Mouse (Mus musculus): ENCODE results near the gene Boll.
"Not testable (repeated sequence)": the region's sequence is repeated elsewhere in the genome, so short reads cannot be mapped to it uniquely, and the experiment has no call there.

Gene Boll

GRCm38 (mm10) chr1:55363044-55363565, at the start of gene Boll:
Boll (minus strand) TSS chr1:55363469.
- no peak for DNase-seq (ENCODE audit: extremely low spot score, low read depth, low spot score)

DNA sequence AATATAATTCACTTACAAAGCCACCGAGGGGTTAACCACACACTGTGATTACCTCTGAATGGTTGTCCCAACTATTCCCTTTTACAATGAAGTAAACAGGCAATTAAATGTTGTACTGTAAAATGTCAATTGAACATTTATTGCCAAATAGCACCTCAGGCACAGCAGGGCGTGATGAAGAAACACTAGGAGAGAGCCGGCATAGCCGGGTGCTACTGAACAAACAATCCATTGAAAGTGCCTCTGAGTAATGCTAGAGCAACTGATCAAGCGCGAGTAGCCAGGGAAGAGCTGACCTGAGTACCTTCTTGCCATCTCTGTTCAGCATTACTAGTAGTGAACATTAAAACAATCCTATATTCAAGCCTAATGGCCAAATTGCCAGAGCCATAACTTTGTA, 49.3 kb upstream of the Boll start:
- DNase-seq (ENCODE audit: extremely low spot score, low read depth, low spot score): no peak

GRCm38 (mm10) chr1:55411079-55411478, 47.8 kb upstream of the Boll start:
- DNase-seq (ENCODE audit: extremely low spot score, low read depth, low spot score): no peak

DNA sequence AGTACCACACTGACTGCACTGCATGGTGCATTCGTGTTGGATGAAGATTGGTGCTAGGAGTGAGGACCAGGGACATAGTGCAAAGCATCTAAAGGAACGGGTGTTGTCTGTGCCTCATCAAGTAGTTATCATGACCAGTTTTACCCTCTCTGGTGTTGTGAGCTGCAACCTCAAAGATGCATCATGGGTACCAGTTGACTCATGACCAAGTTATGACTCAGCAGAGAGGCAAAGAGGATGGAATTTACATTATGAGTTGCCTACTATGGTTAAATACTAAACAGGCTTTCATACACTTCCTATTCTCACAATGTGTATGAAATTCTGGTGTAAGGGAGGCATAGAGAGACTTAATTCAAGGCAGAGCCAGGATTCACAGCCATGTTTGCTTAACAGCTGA, 47.4 kb upstream of the Boll start:
- DNase-seq (ENCODE audit: extremely low spot score, low read depth, low spot score): no peak

DNA sequence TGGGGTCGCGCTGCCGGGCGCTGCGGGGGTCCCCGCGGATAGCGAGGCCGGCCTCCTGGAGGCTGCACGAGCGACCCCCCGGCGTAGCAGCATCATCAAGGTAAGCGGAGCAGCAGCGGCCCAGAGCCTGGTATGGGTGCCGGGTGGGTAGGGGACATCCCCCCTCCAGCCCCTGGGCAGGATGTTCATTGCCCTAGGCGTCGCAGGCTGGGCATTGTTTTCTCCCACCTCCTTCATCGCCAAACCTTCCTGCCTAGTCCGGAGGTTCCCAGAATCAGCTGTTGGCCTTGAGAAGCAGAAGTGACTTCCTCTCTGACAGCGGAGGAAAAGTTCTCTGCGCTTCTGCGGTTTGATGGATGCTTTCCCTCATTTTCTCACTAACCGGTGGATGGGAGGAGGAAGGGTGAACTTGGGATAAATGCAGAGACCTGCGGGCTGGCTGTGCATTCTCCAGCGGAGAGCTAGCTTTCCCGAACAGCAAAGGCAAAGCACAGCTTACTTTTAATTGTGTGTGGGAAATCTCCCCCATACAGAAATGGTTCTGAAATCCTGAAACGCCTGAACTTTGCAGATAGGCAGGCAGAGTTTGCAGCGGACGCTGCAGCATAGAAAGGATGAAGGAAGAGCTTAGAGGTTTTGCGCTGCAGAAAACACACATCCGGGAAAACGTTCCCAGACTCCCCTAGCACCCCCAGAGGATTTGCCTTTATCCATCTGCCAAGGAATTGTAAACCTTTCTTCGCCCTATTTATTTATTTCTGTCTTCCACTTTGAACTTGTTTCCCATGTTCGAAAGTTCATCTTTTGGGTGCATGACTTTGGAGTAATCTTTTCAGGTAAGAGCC, 43.5 kb upstream of the Boll start:
- DNase-seq (ENCODE audit: extremely low spot score, low read depth, low spot score): no peak

GRCm38 (mm10) chr1:55406023-55406413, 42.7 kb upstream of the Boll start:
- DNase-seq (ENCODE audit: extremely low spot score, low read depth, low spot score): no peak

DNA sequence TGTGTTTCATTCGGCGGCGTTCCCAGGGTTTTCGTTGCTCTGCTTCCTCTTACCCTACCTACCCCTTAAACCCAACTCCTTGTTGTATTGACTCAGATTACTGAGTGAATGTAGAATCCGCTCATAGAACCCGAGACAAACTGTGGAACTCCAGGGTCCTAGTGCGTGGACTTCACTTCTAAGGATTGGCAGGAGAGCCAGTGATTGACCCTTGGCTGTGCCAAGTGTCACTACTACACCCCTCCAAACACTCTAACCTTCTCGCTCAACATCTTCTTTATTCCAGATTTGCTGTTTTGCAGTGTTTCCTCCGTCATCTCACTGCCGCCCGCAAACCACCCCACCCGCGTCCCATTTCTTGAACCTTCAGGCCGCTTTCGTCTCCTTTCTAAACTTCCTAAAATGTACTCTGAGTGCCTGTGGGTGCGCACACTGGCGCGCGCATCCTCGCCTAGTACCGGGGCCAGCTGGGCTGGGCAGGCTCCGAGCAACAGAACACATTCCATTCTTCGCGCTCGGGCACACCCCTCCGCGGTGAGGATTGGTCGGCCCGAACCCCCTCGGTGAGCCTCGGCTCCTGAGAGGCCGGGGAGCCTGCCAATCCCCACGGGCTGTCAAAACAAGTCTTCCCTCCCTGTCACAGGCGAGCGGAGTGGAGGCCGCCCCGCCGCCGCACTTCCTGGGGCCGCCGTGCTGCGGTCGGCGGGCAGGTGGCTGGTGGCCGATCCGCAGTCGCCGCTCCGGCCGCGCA, 42.2 kb upstream of the Boll start, which contains the start of gene Plcl1:
TSS of gene Plcl1 (plus strand) at position 650 of the 751 bp plus-strand sequence.
- DNase-seq (ENCODE audit: extremely low spot score, low read depth, low spot score): no peak

DNA sequence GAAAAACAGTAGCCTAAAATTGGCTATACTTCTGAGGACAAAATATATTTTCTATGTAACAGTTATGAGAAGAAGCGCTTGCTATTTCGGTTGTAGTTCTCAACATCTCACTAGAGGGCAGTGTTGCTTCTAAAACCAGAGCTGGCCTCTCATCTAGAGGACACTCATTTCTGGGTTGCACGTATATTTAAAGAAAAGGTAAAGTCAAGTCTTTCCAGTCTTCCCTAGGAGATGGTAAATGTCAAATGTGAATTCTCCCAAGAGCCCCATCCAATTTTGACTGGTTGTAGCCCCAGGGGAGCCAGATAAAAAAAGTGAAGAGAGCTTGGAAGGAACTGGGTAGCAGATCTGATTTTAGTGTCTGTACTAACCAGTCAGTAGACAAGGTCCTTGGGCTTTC, 41.2 kb upstream of the Boll start:
- peak; percentile 74 for DNase-seq (ENCODE audit: extremely low spot score, low read depth, low spot score)

DNA sequence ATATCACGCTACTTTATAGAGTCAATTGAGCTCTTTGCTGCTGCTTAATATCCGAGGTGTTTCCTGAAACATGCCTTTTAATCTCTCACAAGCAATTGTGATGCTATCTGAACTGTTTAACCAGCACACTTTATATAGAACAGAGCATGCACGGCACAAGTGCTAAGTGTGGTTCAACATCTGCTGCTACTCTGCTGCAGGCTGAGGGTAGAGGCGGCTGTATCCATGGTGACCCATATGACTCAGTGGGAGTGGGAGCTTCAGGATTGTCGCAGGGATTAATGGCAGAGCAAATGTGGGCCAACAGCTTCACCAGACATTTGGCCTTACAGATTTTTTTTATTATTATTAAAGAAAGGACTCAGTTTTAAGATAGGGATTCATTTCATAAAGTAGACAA, 36.6 kb upstream of the Boll start:
- no peak for DNase-seq (ENCODE audit: extremely low spot score, low read depth, low spot score)

DNA sequence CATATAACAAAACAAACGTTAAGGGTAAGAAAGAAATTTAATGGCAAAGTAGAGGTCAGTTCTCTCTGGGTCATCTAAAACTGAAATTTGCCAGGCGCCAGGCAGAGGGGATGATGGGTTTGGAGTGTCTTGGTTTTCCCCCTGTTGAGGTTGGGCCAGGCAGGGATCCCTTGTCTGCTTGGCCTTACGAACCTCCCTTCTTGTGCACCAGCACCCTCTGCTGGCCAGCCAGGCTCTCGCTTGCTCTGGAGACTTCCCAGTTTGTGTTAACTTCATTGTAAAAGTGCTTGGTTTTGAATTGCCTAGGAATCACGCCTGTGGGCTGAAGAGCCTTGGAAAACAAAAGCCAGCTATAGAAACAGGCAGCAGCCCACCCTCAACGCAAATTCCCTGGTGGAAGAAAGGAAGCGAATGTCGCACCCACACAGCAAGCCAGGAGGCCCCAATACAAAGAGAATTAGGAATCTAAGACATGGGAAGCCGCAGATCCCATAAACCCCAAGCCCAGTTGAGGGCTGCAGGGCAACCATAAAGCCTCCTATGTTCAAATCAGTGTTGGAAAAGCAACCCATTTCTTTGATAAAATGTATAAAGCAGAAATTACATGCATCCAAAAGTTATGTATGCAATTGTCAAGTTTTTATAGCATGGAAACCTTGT, 20.0 kb upstream of the Boll start:
- no peak for DNase-seq (ENCODE audit: extremely low spot score, low read depth, low spot score)

DNA sequence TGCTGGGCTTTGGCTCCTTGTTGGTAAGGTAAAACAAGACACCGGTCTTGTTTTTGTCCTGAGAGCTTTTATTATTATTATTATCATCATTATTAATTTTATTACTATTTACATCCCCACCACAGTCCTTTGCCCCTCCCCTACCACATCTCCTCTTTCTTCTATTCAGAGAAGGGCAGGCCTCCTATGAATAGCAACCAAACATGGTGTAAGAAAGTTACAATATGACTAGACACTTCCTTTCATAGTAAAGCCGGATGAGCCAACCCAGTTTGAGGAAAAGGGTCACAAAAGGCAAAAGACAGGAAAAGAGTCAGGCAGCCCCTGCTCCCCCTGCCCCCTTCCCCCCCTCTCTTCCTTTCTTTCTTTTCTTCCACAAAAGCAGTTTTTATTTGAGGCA, 17.3 kb upstream of the Boll start:
- DNase-seq (ENCODE audit: extremely low spot score, low read depth, low spot score): no peak

- DNase-seq (ENCODE audit: extremely low spot score, low read depth, low spot score): no peak
Measured at GRCm38 (mm10) chr1:55372626-55373025, 9.4 kb upstream of the Boll start.

GRCm38 (mm10) chr1:55363586-55363985, 317 bp upstream of the Boll start:
- no peak for DNase-seq (ENCODE audit: extremely low spot score, low read depth, low spot score)

GRCm38 (mm10) chr1:55362634-55363033, 635 bp downstream of the Boll start:
- DNase-seq (ENCODE audit: extremely low spot score, low read depth, low spot score): no peak

DNA sequence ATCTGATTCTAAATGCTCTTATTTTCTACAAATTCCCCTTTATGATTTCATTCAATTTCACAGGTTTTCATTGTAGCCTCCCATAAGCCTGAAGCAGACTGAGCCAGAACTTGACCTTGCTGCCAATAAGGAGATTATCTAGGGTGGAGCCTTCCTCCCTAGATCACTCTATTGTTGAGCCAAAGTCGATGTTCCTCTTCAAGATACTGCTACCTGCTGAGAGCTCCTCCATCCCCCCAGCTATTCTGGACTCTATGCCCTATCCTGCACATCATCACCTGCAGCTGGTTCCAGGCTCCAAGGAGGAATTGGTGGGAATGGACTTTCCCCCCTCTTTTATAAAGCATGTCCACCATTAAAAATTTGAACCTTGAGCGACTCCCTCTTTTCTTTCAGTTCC, 11.4 kb downstream of the Boll start:
- not testable (repeated sequence) for DNase-seq (ENCODE audit: extremely low spot score, low read depth, low spot score)

DNA sequence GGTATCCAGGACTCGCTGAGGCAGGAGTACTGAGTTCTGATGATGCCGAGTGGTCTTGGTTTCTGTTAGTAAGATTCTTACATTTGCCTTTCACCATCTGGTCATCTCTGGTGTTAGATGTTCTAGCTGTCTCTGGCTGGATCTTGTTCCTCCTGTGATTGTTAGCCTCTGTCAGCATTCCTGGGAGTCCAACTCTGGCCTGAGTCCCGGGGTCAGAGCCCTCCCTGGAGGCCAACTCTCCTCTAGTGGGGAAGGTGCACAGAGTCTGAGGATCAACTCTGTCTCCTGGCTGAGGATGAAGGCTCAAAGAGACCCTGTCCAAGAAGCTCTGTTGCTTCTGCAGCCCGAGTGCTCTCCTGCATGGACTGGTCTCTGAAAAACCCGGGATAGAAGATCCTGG, 37.8 kb downstream of the Boll start:
- not testable (repeated sequence) for DNase-seq (ENCODE audit: extremely low spot score, low read depth, low spot score)

DNA sequence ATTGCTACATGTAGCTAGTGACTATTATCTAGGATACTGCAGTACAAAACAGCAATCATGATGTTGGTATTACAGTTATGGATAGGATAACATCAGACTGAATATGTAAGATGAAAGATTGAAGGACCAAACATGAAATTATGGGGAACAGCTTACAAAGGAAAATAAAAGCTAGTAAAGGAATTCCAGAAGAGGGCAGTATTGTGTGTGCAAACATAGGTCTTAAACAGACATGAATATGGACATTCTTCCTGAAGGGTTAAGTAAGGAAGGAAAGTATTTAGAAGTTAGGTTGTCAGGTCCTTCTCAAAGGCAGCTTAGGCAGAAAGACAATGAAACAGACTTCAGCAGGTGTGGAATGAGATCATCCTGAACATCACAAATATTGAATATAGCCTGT, 62.2 kb downstream of the Boll start:
- DNase-seq (ENCODE audit: extremely low spot score, low read depth, low spot score): no peak

- no peak for DNase-seq (ENCODE audit: extremely low spot score, low read depth, low spot score)
Measured at GRCm38 (mm10) chr1:55279081-55279480, 84.2 kb downstream of the Boll start.

DNA sequence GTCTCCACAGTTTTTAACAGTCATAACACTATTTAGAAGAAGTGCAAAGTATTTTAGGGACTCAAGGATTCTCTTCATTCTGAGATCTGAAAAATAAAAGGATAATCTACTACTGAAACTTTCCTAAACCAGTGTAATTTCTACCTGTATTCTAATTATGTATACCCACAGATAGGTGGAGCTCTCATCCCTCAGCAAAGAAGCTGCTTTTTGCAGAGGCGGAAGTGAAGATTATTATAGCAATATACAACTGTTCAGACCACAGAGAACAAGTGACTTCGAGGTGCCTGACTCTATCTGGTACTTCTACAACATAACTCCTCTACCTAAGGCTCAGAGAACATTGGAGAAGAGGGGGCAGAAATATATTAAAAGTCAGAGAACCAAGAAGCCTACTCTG, 97.8 kb downstream of the Boll start:
- DNase-seq (ENCODE audit: extremely low spot score, low read depth, low spot score): no peak

DNA sequence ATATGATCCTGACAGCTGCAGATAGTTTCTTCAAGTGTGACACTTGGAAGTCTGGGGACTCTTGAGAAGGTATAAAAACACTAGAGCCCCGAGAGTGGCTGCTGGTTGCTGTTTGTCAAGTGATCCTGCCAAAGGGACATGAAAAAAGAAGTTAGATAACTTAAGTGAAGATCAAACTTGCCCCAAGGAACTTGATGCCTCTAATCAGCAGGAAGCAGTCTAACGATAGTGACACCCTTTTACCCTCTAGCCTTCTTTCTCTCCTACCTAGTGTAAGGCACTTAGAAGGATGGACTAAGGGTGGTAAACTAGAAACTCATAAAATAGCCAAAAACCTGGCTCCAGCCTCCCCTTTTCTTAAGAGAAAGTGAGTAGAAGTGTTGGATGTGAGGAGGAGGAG, 98.9 kb downstream of the Boll start:
- DNase-seq (ENCODE audit: extremely low spot score, low read depth, low spot score): no peak

GRCm38 (mm10) chr1:55246374-55246773, 116.9 kb downstream of the Boll start:
- DNase-seq (ENCODE audit: extremely low spot score, low read depth, low spot score): no peak

DNA sequence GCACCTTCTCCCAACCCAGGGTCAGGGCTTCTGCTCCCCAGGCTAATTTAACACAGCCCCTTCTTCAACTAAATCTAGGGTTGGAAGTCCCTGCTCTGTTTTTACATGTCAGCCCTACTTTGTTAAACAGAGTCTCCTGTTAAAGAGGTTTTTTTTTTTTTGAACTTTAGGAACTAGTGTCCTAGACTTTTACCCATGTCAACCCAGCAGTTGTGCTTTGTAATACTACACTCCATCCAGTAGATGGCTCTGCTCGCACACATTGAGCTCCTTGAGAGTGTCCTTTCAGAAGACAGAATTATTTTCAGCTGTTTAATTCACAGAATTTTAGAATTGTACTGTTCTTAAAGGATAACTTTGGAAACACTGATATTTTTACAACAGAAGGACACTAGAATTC, 124.0 kb downstream of the Boll start:
- DNase-seq (ENCODE audit: extremely low spot score, low read depth, low spot score): no peak
